8 mouse cellular contexts compared by ENCODE assay signal in genomic region chr1:172147835-172148278, GRCm38 (mm10). TPM values are rescaled to one million over a fixed set of nuclear protein-coding genes. Genes with fewer than 3 reads are reported as not detected.
DNase-seq lines count a peak whose midpoint lies in the region; ATAC-seq lines count a peak whose summit lies in the region.

TSS of gene Dcaf8 (plus strand) at chr1:172148084.

- DNase-seq in adrenal gland, adult (ENCODE audit: inconsistent age in 2 of 2, low spot score in 1 of 2): peak; percentile 99
- peak; percentile 98 for DNase-seq in embryo, embryonic 10.5 days (ENCODE audit: low spot score)
- peak; percentile 99 for DNase-seq in gastrocnemius, postnatal 14 days
- DNase-seq in left cerebral cortex, postnatal 10 days (ENCODE audit: extremely low spot score in 1 of 2, low spot score in 2 of 2): peak; percentile 92 to 99
- DNase-seq in right cerebral cortex, postnatal 25 days: peak; percentile 96
- peak; percentile 97 for DNase-seq in urinary bladder, postnatal 4 days (ENCODE audit: low spot score in 2 of 2)

- ATAC-seq in inflammation-experienced regulatory T-cells, adult 6 months: peak; percentile 92
- peak; percentile 89 for ATAC-seq in megakaryocyte-erythroid progenitor cell, adult 5-6 weeks (replicated peaks; ENCODE audit: low FRiP score, low TSS enrichment, poor library complexity, severe bottlenecking)

- intact Hi-C loops in gastrocnemius, postnatal 14 days (cut with DNase I; ENCODE audit: low total_unique reads): no loop called here
- intact Hi-C loops in left cerebral cortex, postnatal 10 days (cut with DNase I): loop anchor here (2.0 to 10.0 kb wide), 2 partner anchors 97 to 163 kb away; no protein-coding TSS in a partner anchor

RNA-seq across cellular contexts. Expression of gene Dcaf8, which starts in this region (rescaled TPM):
- total RNA-seq in gastrocnemius, postnatal 14 days (2021): 100 to 1,000 TPM; 131 to 134 TPM
- 10 to 100 TPM; 46.7 to 99.2 (median 78.4) TPM for polyA plus RNA-seq in inflammation-experienced regulatory T-cells, adult 6 months (2017; shearing (Covaris generic))
- total RNA-seq in left cerebral cortex, postnatal 10 days (2021): 10 to 100 TPM; 87.0 to 88.0 TPM
- total RNA-seq in megakaryocyte-erythroid progenitor cell, adult 5-6 weeks (2014; fragmentation: Nextera tagmentation): 106 and 110 TPM in 2 replicates
- total RNA-seq in megakaryocyte-erythroid progenitor cell, adult 5-6 weeks (2017): 132 and 142 TPM in 2 replicates

Comparison
In these comparisons a context has a peak if more than half of its experiments do, and no peak if none do; other contexts are left out.
1. Peak in every context shown above with its lines: DNase-seq and ATAC-seq.